Mouse (Mus musculus) megakaryocyte, embryonic 14.5 days (primary cell): ENCODE results near the gene Phldb1.

Source experiments
- FLI1 ChIP-seq: IDR thresholded peaks from 2 replicates; pipeline ENCODE4 v1.6.1; 2012; ENCODE audit warnings: low read length, inconsistent platforms, mixed read lengths
- GATA1 ChIP-seq: IDR thresholded peaks from 3 replicates; pipeline ENCODE4 v1.6.1; 2012; ENCODE audit warnings: mixed read lengths, low read length, inconsistent platforms, borderline replicate concordance

DNA sequence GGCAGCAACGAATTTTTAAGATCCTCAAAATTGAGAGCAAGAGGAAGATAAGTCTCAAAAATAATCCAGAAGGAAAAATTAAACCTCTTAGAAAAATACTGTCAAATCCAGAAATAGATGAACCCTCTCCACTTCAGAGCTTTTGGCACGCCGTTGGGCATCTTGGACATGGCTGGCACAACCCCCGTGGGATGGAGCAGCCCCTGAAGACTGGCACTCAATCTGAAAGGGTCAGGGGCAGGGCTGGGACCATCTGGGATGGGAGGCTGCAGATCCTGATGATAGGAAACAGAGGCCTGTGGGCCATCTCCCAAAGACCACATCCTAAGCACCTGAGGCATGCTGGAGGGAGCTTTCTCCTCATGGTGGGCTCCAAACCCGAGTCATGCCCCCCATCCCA, 24.8 kb downstream of the Phldb1 start:
- TF ChIP-seq GATA1 (no peak), FLI1 (no peak)
